Mouse (Mus musculus) kidney, embryonic 16.5 days (tissue): ENCODE results near the gene Vps35l. TPM values are rescaled to one million over a fixed set of nuclear protein-coding genes. Genes with fewer than 3 reads are reported as not detected.

Experiments used
- ATAC-seq: fragments of 200-750 bp; cut with Nextera tagmentation; 2 replicates; pipeline ENCODE4 v1.8.0; 2017; ENCODE audit warnings: moderate TSS enrichment; ENCODE audit not compliant: low FRiP score, low TSS enrichment
- H3K27ac ChIP-seq: fragments of 300-500 bp; sonication (generic); 2 replicates; pipeline ENCODE4 v1.5.1; 2014; ENCODE audit warnings: low read length
- H3K27me3 ChIP-seq: fragments of 300-500 bp; sonication (generic); 2 replicates; pipeline ENCODE4 v1.6.1; 2014; ENCODE audit warnings: low read length, control low read depth, mixed read lengths; ENCODE audit not compliant: insufficient read depth
- H3K36me3 ChIP-seq: fragments of 300-500 bp; sonication (generic); 2 replicates; pipeline ENCODE4 v1.6.1; 2014; ENCODE audit warnings: low read length, control low read depth, mixed read lengths; ENCODE audit not compliant: insufficient read depth
- H3K4me1 ChIP-seq: fragments of 300-500 bp; sonication (generic); 2 replicates; pipeline ENCODE4 v1.6.1; 2014; ENCODE audit warnings: low read length, control low read depth, mixed read lengths; ENCODE audit not compliant: insufficient read depth
- H3K4me2 ChIP-seq: fragments of 300-500 bp; sonication (generic); replicated peaks from 2 replicates; pipeline ENCODE4 v1.6.1; 2014; ENCODE audit warnings: low read depth, low read length
- H3K4me3 ChIP-seq: fragments of 300-500 bp; sonication (generic); 2 replicates; pipeline ENCODE4 v1.5.1; 2014; ENCODE audit warnings: mild to moderate bottlenecking, low read length
- H3K9ac ChIP-seq: fragments of 300-500 bp; sonication (generic); replicated peaks from 2 replicates; pipeline ENCODE4 v1.6.1; 2014; ENCODE audit warnings: low read length
- H3K9me3 ChIP-seq: fragments of 300-500 bp; sonication (generic); 2 replicates; pipeline ENCODE4 v1.6.1; 2016; ENCODE audit warnings: low read length, control low read depth
- WGBS: fragments of 180-500 bp; shearing (Covaris S2); extraction: QIAGEN DNeasy Blood & Tissue Kit; methylation state at CpG from one replicate; pipeline ENCODE4 v1.1.7; 2014; 5-methylcytosine and 5-hydroxymethylcytosine counted together
- polyA plus RNA-seq: library from polyadenylated mRNA; unstranded; fragments of >200 nt; fragmentation: Nextera tagmentation; extraction: Ambion mirVana; gene quantifications from 2 replicates; pipeline ENCODE4 v1.2.1, GENCODE M21; 2015

Vps35l gene
- polyA plus RNA-seq, 1 experiment from 2014 or later = 72.8 TPM

DNA sequence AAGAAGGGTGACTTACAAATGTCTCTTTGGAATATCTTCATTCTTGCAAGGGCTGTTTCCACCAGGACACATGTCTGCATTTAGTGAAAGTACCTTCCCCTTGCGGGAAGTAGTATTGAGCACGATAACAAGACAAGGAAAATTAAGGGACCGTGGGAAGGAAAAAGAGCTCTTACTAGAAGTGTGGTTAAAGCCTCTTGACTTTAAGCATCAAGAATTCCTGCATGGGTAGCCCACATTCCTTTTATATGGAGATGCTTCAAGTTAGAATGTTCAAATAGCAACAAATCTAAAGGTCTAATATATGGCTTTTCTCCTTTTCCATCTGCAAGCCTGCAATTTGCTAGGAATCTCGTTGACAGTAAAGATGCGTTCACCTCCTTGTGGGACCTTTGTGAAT, 33.5 kb upstream of the Vps35l start:
- H3K9ac ChIP-seq = no peak overlapping the region
- no peaks in the 10 kb centered on the region for H3K9me3 ChIP-seq
- H3K4me2 ChIP-seq = no peak overlapping the region
- 0 out of 2 replicates have a peak, but pooled peaks cover 5% of the 10 kb centered on the region for H3K36me3 ChIP-seq
- peaks cover 27% of the 10 kb centered on the region for H3K4me1 ChIP-seq
- H3K4me3 ChIP-seq = no peak overlapping the region
- no peaks in the 10 kb centered on the region for H3K27me3 ChIP-seq
- WGBS = 84% methylated on average over 5 of the region's 5 CpGs
- no peak for ATAC-seq
- peak overlapping the region; percentile 92 for H3K27ac ChIP-seq

DNA sequence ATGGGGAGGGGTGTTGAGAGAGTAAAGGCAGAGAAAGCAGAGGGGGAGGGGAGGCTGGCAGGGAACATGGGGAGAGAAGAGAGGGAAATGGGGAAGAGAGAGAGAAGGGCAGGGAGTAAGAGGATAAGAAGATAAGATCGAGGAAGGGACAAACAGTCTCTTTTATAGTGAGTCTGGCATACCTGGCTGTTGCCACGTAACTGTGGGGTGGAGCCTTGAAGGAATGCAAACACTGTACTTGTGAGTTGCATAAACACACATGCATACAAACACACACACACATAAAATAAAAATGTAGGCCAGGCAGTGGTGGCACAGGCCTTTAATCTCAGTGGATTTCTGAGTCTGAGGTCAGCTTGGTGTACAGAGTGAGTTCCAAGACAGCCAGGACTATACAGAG, 32.8 kb upstream of the Vps35l start:
- Histone ChIP-seq H3K9ac (no peak overlapping the region), H3K27ac (no peak overlapping the region), H3K4me1 (peaks cover 27% of the 10 kb centered on the region), H3K36me3 (0 out of 2 replicates have a peak, but pooled peaks cover 2% of the 10 kb centered on the region), H3K27me3 (no peaks in the 10 kb centered on the region), H3K4me3 (no peak overlapping the region), H3K4me2 (no peak overlapping the region), H3K9me3 (no peaks in the 10 kb centered on the region)
- WGBS = 69% methylated on average over 2 of the region's 2 CpGs
- no peak for ATAC-seq

DNA sequence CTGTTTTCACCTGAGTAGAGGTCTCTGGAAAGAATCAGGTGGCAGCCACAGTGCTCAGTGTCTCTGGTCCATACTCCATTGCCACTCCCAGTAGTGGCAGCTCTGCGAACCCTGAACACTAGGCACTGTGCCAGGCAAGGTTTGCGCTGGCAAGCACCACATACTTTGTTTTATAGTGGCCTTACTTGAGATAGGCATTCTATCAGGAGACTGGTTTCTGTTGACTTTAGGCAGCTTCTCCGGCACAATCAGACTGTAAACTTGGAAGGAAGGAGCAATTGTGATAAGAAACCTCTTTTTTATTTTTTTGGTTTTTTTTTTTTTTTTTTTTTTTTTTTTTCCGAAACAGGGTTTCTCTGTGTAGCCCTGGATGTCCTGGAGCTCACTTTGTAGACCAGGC, 32.0 kb upstream of the Vps35l start:
- Histone ChIP-seq H3K27ac (no peak overlapping the region), H3K4me2 (no peak overlapping the region), H3K9me3 (no peaks in the 10 kb centered on the region), H3K4me3 (no peak overlapping the region), H3K9ac (no peak overlapping the region), H3K4me1 (peaks cover 28% of the 10 kb centered on the region), H3K27me3 (no peaks in the 10 kb centered on the region), H3K36me3 (no peaks in the 10 kb centered on the region)
- WGBS = 78% methylated on average over 3 of the region's 4 CpGs
- no peak for ATAC-seq

DNA sequence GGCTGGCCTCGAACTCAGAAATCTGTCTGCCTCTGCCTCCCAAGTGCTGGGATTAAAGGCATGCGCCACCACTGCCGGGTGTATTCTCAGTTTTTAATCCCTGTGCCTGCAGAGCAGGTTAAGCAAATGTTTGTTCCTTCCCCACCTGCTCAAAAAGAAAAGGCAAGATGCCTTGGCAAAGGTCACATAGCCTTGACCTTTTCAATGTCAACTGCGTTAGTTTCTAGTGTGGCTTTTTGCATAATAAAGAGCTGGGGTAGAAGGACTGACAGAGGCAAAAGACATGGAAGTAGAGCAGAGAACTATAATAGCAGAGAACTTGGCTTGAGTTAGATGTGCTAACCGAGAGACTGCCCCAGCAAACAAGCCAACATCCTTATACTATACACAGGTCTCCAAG, 29.2 kb upstream of the Vps35l start:
- H3K4me3 ChIP-seq = no peak overlapping the region
- WGBS = 70% methylated on average over 5 of the region's 5 CpGs
- no peak overlapping the region for H3K9ac ChIP-seq
- H3K4me1 ChIP-seq = peaks cover 16% of the 10 kb centered on the region
- H3K4me2 ChIP-seq = no peak overlapping the region
- H3K27ac ChIP-seq = no peak overlapping the region
- no peaks in the 10 kb centered on the region for H3K27me3 ChIP-seq
- peaks cover 4% of the 10 kb centered on the region; the same call in 1 of the 2 replicates for H3K36me3 ChIP-seq
- H3K9me3 ChIP-seq = no peaks in the 10 kb centered on the region
- ATAC-seq = no peak

DNA sequence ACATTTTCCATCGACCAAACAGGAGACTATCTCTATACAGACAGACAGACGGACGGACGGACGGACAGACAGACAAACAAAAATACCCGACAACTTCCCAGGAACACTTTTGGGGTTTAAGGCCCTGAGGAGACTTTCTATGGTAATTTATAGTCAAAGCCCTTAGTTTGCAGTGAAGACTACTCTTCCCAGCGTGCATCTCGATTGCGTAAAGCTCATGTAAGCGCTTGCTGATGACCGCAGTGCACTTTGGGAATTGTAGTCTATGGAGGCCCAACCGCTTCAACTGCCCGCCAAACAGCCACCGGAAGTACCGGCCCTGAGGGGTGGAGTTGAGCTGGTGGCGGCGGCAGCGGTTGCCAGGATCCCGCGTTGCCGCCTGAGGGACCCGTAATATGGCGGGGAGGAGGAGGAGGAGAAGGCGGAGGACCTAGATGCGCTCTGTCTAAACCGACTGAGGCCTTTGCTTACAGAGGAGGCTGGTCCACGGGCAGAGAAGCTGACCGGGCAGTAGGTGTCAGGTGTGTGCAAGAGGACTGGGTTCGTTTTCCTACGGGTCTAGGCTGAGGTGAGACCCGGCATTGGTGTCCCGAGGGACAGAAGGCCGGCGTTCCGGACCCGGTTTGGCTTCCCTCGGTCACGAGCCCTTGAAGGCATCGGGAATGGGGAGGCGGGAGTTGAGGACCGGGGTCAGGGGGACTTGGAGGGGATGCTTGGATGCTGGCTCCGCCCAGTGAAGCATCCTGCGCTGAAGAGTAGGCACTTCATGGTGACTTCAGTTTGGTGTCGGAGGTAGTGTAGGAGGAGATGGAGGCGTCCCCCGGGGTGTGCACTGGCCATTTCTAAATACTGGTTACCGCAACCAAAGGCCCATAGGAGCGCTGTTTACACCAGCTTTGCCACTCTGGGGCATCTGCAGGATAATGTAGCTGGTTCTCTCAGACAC, 27.5 kb upstream of the Vps35l start, which contains the start of gene Ccp110:
Gene Ccp110, plus strand, starts transcription at position 325 of the 946 bp plus-strand sequence.
- peak within 1 kb of the TSS; percentile 79 for H3K9ac ChIP-seq
- H3K27me3 ChIP-seq = no peaks in the 10 kb centered on the region
- H3K36me3 ChIP-seq = peaks cover 4% of the 10 kb centered on the region; the same call in 1 of the 2 replicates
- ATAC-seq = peak; percentile 98
- peaks cover 9% of the 10 kb centered on the region; the same call in 1 of the 2 replicates for H3K4me1 ChIP-seq
- H3K27ac ChIP-seq = no peak within 1 kb of the TSS
- whole genome bisulfite sequencing = 1% methylated on average over 48 of the region's 48 CpGs
- H3K9me3 ChIP-seq = no peaks in the 10 kb centered on the region
- peak within 1 kb of the TSS; percentile 69 for H3K4me2 ChIP-seq
- peak within 1 kb of the TSS; percentile 78 for H3K4me3 ChIP-seq

DNA sequence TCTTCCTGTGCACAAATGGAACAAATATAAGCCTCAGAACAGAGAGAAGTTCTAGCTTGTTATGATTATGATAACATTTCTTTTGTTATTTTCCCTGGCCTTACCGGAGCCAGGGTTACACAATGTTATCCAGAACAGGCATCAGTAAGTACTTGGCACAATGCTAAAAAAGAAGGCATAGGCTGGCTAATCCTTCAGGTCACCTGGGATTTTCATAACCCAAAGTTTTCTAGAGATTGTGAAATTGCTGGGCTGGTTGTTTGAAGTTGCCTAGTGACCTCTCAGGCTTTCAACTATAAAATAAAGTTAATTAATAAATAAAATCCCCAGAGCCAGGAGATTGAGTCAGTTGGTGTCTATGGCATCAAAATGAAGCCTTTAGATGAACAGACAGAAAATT, 25.2 kb upstream of the Vps35l start:
- Histone ChIP-seq H3K36me3 (peaks cover 9% of the 10 kb centered on the region; the same call in 1 of the 2 replicates), H3K9ac (no peak overlapping the region), H3K4me1 (peaks cover 9% of the 10 kb centered on the region; the same call in 1 of the 2 replicates), H3K4me2 (no peak overlapping the region), H3K27me3 (no peaks in the 10 kb centered on the region), H3K27ac (no peak overlapping the region), H3K9me3 (no peaks in the 10 kb centered on the region), H3K4me3 (no peak overlapping the region)
- WGBS = 91% methylated on average over 1 of the region's 1 CpGs
- ATAC-seq = no peak

DNA sequence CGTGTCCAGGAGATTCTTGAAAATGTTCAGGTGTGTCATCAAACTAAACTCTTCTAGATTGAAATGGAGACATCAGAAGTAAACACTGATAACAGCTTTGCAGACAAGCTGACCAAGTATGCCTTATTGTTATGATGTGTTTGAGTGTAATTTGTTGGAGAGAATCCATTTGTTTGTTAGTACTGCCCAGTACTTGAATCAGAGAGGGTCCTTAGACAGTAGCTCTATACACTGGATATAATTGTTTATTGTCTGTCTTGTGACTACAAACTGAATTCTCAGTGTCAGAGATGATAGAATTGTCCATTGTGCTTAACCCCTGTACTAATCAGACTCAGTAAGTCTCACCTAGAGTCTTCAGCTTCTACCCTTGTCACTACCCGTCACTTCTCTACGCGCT, 22.0 kb upstream of the Vps35l start:
- H3K9ac ChIP-seq = no peak overlapping the region

DNA sequence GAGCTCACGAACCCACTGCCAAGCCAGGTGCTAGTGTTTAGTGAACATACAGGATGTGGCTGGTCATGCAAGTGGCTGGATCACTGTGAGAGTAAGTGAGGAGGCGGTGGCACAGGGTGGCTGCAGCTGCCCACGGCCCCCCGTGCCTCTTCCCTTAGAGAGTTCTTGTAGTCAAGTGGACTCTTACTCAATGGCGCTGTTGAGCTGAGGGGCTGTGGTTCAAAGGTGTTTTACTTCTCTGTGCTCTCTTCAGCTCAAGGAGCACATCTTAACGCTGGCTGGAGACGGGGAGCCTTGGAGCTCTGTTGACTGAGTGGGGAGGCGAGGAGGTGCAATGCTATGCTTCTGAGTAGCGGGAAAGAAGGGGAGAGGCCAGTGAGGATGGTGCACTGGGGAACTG, 16.1 kb upstream of the Vps35l start:
- Histone ChIP-seq H3K4me3 (no peak overlapping the region), H3K9me3 (no peaks in the 10 kb centered on the region), H3K4me1 (no peaks in the 10 kb centered on the region), H3K27me3 (no peaks in the 10 kb centered on the region), H3K36me3 (peaks cover 39% of the 10 kb centered on the region), H3K9ac (no peak overlapping the region), H3K4me2 (no peak overlapping the region), H3K27ac (no peak overlapping the region)
- 94% methylated on average over 9 of the region's 9 CpGs for whole genome bisulfite sequencing
- no peak for ATAC-seq

More for the DNA sequence above, 22.0 kb upstream of the Vps35l start:
- no peaks in the 10 kb centered on the region for H3K27me3 ChIP-seq
- H3K4me3 ChIP-seq = no peak overlapping the region
- ATAC-seq = no peak
- no peak overlapping the region for H3K4me2 ChIP-seq
- H3K27ac ChIP-seq = no peak overlapping the region
- H3K9me3 ChIP-seq = no peaks in the 10 kb centered on the region
- peaks cover 23% of the 10 kb centered on the region; the same call in 1 of the 2 replicates for H3K36me3 ChIP-seq
- peaks cover 7% of the 10 kb centered on the region; the same call in 1 of the 2 replicates for H3K4me1 ChIP-seq
- WGBS = 95% methylated on average over 4 of the region's 4 CpGs

DNA sequence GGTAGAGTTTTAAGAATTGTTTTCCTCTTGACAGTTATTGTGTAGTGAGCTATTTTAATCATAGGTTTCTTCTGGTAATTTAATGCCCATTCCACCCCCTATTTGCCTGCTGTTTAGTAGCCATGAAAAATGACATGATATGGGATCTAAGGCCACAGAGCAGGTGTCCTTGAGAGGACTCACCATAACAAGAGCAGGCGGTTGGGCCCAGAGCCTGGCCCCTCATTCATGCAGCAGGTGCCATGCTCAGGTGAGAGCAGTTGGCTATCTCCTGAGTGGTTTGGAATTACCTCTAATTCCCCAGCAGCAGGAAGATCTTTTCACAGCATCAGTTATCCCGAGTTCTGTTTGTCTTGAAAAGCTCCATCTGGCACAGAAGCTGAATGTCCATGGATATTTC, 14.6 kb upstream of the Vps35l start:
- Histone ChIP-seq H3K4me1 (no peaks in the 10 kb centered on the region), H3K36me3 (peaks cover 42% of the 10 kb centered on the region), H3K9me3 (no peaks in the 10 kb centered on the region), H3K4me2 (no peak overlapping the region), H3K9ac (no peak overlapping the region), H3K27ac (no peak overlapping the region), H3K27me3 (no peaks in the 10 kb centered on the region), H3K4me3 (no peak overlapping the region)
- 79% methylated on average over 2 of the region's 2 CpGs for whole genome bisulfite sequencing
- no peak for ATAC-seq
